Comparison of ENCODE assay signal across 8 mouse cellular contexts in genomic region chr19:20449546-20449945, GRCm38 (mm10). TPM values are rescaled to one million over a fixed set of nuclear protein-coding genes. Genes with fewer than 3 reads are reported as not detected.
DNase-seq lines count a peak whose midpoint lies in the region; TF ChIP-seq lines count a peak whose summit lies in the region.

No protein-coding gene starts in this region.

- TF ChIP-seq CTCF in left cerebral cortex, adult 2 months (IDR thresholded peaks at IDR 0.05): peak; percentile 67

- H3K4me3 ChIP-seq in left cerebral cortex, adult 2 months: no peak overlapping the region

- no peak overlapping the region for H3K27ac ChIP-seq in left cerebral cortex, adult 2 months

- intact Hi-C loops in left cerebral cortex, adult 2 months (cut with DNase I): loop anchor here (1.0 to 10.0 kb wide), 2 partner anchors 279 to 315 kb away; no protein-coding TSS in a partner anchor

- DNase-seq in cerebellum, postnatal 14 days: peak; percentile 53 to 54
- DNase-seq in cerebellum, adult 8-10 months: no peak
- peak in 1 of 2 experiments; percentile 15 for DNase-seq in left cerebral cortex, adult 2 months (ENCODE audit: extremely low spot score in 1 of 2, low spot score in 2 of 2)
- DNase-seq in left cerebral cortex, adult 8-10 months (ENCODE audit: low spot score in 2 of 2): no peak
- DNase-seq in frontal cortex, postnatal 36 days (ENCODE audit: low spot score in 2 of 2): peak; percentile 11 to 49
- peak; percentile 21 for DNase-seq in lung, postnatal 14 days
- no peak for DNase-seq in thymus, postnatal 4 days
- no peak for DNase-seq in ovary, postnatal 36 days (ENCODE audit: low spot score)

RNA-seq across cellular contexts. Expression of gene Aldh1a1, which starts 43.0 kb away (rescaled TPM):
- 10 to 100 TPM; 45.5 to 48.5 TPM for total RNA-seq in left cerebral cortex, adult 2 months (2021)
- total RNA-seq in left cerebral cortex, adult 8-10 months (2022): 10 to 100 TPM; 42.2 to 57.1 (median 47.7) TPM

RNA-seq across cellular contexts. Expression of gene Anxa1, which starts 58.8 kb away (rescaled TPM):
- 1 to 10 TPM; 1.7 to 2.8 TPM for total RNA-seq in left cerebral cortex, adult 2 months (2021)
- 1 to 10 TPM; 1.5 to 2.4 (median 1.8) TPM for total RNA-seq in left cerebral cortex, adult 8-10 months (2022)

Comparison
In these comparisons a context has a peak if more than half of its experiments do, and no peak if none do; other contexts are left out.
1. DNase-seq: peak in cerebellum, postnatal 14 days (2 of 2), frontal cortex, postnatal 36 days (2 of 2) and lung, postnatal 14 days (single experiment); none in cerebellum, adult 8-10 months (single experiment), left cerebral cortex, adult 8-10 months (0 of 2), thymus, postnatal 4 days (single experiment) and ovary, postnatal 36 days (single experiment).